Mouse (Mus musculus): ENCODE data around the gene Krt18. TPM values are rescaled to one million over a fixed set of nuclear protein-coding genes. Genes with fewer than 3 reads are reported as not detected.
A peak's percentile ranks its signal among the peaks of the same experiment; 100 is the strongest.
"Not testable (repeated sequence)": the region's sequence is repeated elsewhere in the genome, so short reads cannot be mapped to it uniquely, and the experiment has no call there.

Gene Krt18
- total RNA-seq (2017), result 0.37 and 1.0 TPM in 2 replicates

DNA sequence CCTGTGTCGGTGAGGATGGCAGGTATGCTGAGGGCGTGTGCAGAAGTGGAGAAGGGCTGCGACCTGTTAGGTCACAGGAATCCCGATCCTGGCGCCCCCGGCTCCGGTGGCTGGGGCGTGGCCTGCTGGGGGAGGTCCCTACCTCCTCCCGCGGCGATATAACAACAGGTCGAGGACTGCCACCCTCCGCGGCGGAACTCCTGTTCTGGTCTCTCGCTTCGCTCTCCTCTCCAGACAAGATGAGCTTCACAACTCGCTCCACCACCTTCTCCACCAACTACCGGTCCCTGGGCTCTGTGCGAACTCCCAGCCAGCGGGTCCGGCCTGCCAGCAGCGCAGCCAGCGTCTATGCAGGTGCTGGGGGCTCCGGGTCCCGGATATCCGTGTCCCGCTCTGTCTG is at the start of gene Krt18:
TSS of gene Krt18 (plus strand) at position 141 of the 400 bp plus-strand sequence.
- ATAC-seq (ENCODE audit: extremely low read depth, insufficient number of reproducible peaks, low FRiP score, poor library complexity, severe bottlenecking), result no peak

DNA sequence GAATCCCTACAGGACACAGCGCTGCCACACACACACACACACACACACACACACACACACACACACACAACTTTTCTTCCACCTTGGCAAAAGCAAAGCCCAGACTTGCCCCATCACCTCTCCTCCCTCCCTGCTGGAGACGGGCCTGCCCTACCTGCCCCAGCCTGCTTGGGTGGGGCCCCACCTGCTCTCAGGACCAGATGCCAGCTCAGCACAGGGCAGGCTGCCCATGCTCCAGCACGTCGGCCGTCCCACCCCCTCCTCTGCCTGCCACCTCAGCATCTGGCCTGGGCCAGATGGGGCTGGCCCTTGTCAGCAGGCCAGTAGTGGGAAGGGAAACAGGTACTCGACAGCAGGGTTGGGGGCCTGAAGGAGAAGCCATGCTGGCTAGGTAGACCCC is 47.1 kb upstream of the Krt18 start:
- no peak for ATAC-seq (ENCODE audit: extremely low read depth, insufficient number of reproducible peaks, low FRiP score, poor library complexity, severe bottlenecking)

DNA sequence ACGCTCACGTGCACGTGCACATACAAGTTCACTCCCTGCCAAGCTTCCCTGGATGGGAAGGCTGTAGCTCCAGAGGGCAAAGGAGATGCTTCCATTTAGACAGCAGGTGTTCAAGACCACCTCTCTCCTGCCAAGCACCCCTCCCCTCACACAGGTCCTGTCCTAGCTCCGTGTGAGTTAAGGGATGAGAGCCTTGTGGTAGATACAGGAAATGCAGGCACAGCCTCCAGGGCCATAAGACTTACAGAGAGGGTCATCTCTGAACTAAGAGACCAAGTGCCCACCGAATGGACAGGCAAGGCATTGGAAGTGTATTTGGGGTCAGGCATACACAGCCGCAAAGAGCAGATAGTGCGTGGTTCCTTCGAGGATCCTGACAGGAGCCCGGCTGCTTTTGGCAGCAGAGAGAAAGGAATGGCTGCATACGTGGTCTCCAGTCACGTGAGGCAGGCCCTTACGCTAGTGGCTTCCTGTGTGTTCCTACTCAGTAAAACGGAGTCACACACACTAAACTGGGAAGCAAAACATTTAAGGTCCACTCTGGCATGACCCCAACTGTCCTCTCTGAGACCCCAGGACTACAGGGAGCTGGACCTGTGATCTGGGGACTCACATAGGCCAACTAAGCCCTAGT is 44.5 kb upstream of the Krt18 start:
- no peak for ATAC-seq (ENCODE audit: extremely low read depth, insufficient number of reproducible peaks, low FRiP score, poor library complexity, severe bottlenecking)

DNA sequence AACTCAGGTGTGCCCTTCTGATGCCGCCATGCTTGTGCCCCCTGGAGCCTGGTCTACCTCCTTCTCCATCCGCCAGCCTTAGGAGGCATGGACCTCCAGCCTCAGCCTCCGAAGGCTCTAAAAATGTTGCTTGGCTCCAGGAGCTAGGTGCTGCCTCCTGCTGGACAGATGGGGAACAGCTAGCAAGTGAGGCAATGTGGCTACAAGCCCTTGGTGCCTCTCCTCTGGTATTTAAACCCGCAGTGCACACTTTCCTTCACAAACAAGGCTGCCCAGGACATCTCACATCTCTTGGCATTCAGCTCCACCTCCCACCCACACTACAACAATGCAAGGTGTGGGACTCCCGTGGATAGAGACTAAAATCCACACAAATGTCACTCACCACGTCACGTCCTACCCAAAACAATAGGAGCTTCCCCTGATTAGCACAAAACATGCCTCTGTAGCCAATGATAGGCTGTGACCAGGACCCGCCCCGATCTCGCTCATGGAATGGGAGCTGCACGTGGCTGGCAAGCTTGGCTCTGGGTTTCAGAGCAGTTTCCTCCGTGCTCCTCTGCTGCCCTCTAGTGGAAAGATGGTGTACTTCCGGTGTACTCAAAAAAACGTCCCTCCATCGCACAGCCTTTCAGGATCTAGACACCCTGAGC is 43.9 kb upstream of the Krt18 start:
- peak; percentile 74 for ATAC-seq (ENCODE audit: extremely low read depth, insufficient number of reproducible peaks, low FRiP score, poor library complexity, severe bottlenecking)

DNA sequence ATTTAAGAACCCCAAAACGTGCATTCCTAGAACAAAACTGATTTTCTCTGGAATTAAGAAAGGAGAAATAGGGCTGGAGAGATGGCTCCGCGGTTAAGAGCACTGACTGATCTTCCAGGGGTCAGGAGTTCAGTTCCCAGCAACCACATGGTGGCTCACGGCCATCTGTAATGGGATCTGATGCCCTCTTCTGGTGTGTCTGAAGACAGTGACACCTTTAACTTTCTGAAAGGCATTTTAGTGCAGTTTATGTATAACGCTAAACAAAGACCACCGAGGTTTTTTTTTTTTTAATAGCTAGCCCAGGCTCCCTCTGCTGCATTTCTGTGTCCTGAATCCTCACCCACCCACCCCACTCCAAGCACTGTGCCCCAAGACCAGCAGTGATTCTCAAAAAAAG is 43.2 kb upstream of the Krt18 start:
- ATAC-seq (ENCODE audit: extremely low read depth, insufficient number of reproducible peaks, low FRiP score, poor library complexity, severe bottlenecking), result no peak

DNA sequence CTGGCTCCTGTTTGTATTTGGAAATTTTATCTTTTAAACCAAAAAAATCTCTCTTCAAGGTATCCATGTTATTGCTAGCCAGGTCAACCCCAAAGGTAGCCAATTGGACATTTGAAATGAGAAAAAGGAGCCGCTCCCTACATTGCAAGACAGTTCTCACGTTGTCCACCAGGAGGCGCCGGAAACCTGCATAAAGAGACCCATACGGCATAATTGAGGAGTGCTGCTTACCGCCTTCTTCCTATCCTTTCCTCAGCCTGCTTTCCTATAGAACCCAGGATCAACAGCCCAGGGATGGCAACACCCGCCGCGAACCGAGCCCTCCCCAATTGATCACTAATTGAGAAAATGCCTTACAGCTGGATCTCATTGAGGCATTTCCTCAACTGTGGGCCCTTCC is 39.9 kb upstream of the Krt18 start:
- ATAC-seq (ENCODE audit: extremely low read depth, insufficient number of reproducible peaks, low FRiP score, poor library complexity, severe bottlenecking), result no peak

DNA sequence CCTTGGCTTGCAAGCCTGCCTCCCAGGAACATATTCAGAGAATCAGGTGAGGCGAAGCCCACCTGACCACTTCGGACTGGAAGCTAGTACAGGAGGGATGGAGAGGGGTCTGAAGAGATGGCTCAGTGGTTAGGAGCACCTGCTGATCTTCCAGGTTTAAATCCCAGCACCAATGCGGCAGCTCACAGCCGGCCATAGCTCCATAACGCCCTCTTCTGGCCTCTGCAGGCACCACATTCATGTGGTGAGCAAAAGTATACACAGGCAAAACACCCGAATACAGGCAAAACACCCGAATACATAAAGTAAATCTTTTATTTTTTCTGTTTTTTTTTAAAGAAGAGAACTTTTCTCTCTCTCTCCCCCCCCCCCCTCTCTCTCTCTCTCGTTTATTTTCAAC is 39.3 kb upstream of the Krt18 start:
- no peak for ATAC-seq (ENCODE audit: extremely low read depth, insufficient number of reproducible peaks, low FRiP score, poor library complexity, severe bottlenecking)

DNA sequence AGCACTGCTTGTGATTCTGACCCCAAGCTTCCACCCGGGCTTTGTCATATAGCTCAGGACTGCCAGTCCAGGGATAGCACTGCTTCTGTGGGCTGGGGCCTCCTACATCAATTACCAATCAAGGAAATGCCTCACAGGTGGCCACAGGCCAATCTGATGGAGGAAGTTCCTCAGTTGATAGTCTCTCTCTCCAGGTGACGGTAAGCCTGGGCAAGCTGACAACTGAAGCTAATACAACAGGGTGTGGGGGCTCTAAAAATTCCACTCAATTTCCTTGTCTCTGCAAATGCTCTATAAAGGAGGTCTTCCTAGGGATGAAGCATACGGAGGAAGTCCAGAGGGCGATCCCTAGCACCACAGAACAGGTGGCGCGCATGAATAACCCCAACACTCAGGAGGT is 37.0 kb upstream of the Krt18 start:
- no peak for ATAC-seq (ENCODE audit: extremely low read depth, insufficient number of reproducible peaks, low FRiP score, poor library complexity, severe bottlenecking)

DNA sequence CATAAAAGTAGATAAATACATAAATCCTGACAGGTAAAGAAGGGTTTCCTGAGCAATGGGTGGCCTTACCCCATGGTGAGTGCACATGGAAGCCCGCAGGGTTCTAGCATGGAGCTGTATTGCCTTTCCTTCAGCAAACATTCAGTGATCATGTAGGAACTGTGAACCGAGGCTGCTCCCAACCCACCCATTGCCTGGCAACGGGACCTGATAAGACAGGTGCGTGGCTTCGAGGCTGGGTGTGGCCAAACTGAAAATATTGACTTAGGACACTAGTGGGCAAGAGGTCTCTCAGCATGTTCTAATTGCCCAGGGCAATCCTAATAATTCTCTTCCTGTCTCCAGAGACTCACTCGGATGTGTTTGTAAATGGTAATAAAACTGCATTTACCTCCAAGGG is 33.6 kb upstream of the Krt18 start:
- no peak for ATAC-seq (ENCODE audit: extremely low read depth, insufficient number of reproducible peaks, low FRiP score, poor library complexity, severe bottlenecking)

DNA sequence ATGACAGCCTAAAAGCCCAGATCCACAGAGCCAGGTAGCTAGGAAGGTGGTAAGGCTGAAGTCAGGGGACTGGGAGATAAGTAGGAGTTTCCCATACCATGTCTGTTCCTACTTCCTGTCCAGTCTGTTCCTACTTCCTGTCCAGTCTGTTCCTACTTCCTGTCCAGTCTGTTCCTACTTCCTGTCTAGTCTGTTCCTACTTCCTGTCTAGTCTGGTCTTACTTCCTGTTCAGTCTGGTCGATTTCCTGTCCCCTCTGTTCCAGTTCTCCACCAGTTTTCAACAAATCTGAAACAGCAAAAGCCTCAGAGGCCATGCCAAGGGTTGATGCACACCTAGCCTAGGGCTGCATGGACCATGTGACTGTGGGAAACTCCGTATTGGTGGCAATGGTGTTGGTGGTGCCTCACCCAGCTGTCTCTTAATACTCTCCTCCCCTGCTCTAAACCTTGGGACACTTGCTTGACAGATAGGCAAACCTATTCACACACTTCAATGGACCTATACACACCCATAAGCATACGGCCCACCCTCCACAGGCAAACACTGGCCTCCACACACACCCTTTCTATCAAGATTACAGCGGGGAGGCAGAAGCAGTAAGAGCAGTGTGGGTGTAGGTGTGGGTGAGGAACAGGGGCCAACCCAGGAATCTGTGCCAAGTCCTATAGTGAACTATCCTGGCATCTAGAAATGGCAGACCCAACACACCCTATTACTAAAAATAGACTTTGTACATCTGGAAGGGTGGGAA is 32.3 kb upstream of the Krt18 start:
- ATAC-seq (ENCODE audit: extremely low read depth, insufficient number of reproducible peaks, low FRiP score, poor library complexity, severe bottlenecking), result no peak

DNA sequence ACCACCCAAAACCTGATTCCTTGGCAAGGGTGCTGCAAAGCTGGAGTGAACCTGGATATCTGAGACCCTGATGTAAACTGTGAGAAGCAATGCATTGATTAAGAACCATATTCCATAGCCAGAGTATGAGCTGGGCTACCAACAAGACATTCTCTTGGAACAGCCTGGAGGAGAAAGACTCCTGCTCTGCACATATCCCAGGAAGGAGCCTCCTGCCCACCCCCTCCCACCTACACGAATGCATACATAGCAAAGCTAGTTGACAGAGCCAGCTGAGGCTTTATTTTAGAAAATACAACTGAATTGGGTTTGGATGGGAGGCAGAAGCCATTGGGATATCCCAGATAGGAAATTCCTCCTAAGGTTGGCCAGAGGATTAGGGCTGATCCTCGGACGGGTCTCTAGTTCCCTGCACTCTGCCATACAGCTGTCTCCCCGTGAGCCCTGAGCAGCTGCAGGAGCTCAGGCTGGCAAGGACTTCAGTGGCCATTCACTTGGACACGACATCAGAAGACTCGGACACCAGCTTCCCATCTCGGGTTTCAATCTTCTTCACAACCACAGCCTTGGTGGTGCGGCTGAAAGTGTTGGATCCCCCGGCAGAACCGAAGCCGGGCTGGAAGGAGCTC is 31.4 kb upstream of the Krt18 start:
- ATAC-seq (ENCODE audit: extremely low read depth, insufficient number of reproducible peaks, low FRiP score, poor library complexity, severe bottlenecking), result not testable (repeated sequence)

DNA sequence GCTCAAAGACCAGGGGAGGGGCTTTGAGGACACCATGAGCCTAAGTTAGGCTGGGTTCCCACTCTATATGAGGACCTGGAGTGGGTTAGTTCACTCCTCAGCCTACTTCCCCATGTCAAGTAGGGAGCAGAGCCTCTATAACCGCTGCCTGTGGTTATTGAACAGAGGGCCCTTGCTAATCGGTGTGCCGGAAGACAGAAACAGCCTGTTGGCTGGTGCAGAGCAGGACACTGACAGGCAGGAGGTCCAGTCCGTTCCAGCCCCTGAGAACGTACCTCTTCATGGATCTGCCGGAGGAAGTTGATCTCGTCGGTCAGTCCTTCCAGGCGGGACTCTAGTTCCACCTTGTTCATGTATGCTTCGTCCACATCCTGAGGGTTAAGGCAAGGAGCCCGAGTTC is 28.8 kb upstream of the Krt18 start:
- no peak for ATAC-seq (ENCODE audit: extremely low read depth, insufficient number of reproducible peaks, low FRiP score, poor library complexity, severe bottlenecking)

DNA sequence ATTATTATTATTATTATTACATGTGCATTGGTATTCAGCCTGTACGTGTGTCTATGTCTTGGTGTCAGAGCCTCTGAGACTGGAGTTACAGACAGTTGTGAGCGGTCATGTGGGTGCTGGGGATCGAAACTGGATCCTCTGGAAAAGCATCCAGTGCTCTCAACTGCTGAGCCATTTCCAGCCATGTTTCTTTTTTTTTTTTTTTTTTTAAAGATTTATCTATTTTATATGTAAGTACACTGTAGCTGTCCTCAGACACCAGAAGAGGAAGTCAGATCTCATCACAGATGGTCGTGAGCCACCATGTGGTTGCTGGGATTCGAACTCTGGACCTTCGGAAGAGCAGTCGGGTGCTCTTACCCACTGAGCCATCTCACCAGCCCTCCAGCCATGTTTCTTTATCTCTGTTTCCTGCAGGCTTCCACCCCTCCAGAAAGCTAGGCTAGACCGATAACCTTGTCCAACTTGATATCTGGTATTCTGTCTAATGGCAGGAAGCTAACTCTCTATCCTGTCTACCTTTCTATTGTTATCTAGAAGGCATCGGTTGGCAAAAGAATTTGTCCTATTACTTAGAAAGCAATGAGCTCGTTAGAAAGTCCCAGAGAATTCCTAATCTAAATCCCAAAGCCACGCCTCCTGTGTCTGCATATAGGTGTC is 28.2 kb upstream of the Krt18 start:
- ATAC-seq (ENCODE audit: extremely low read depth, insufficient number of reproducible peaks, low FRiP score, poor library complexity, severe bottlenecking), result no peak

DNA sequence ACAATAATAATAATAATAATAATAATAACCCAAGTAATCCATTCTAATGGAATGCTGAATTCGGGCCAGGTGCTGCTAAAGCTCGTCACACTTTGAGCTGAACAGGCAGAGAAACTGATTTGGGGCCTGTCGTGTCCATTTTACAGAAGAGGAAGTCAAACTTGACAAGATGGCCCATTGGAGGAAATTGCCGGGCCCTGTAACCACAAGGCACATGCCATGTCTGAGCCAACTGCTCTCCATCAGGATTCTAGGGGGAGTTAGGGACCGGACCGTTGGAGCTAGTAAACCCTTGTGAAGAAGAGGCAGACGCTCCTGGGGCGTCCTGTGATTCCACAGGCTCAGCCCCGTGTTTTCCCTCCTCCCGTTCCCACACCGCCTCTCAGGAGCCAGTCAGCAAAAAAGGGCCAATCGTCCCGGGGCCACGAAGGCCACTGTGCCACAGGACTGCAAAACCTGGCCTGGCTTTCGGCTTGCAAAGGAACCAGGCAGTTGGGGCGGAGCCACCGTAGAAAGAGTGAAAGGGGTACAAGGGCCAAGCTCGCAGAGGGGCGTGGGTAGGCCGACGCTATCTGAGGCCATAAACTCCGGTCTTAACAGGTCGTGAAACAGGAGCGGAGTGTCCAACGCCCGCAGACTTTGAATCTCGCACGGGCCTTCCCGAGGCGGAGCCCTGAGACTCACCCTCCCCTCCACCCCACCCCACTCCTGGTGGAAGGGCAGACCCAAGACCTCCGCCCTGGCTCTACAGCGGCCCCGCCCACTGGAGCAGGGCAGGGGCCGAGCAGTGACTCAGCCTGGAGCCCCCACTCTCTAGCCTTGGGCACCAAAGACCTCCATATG is 25.1 kb upstream of the Krt18 start:
- ATAC-seq (ENCODE audit: extremely low read depth, insufficient number of reproducible peaks, low FRiP score, poor library complexity, severe bottlenecking), result no peak

DNA sequence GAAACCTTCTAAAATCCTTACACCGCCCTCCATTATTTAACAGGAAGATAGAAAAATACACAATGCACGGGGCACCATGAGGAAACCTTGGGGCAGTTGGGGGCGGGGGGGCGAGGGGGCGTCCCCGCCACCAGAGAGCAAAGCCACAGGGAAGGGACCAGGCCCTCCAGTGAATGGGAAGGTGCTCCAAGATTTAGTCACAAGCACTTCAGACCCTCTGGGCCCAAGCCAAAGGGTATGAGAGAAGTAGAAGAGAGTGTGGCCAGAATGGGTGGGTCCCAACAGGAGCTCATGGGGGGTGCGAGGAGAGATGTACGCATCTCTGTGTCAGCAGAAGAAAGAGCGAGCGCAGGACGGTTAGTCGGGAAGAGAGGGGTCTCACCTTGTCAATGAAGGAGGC is 24.5 kb upstream of the Krt18 start:
- ATAC-seq (ENCODE audit: extremely low read depth, insufficient number of reproducible peaks, low FRiP score, poor library complexity, severe bottlenecking), result no peak

DNA sequence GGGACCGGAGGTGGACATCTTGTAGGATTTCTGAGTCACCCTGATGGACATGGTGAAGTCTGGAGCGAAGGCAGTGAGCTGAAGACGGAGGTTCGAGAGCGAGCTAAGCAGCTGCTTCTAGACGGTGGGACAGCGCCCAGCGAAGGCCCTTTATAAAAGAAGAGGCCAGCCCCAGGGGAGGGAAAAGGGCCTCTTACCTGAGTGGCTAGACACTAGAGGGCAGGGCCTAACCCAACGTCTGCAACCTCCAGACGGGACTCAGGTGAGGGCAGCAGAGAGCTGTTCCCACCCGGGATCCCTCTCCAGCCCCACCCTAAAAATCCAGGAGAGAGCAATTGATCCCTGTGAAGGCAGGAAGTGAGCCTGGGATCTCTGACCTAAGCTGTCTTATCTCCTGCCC is 23.8 kb upstream of the Krt18 start, which contains the start of gene Krt8:
TSS of gene Krt8 (minus strand) at position 294 of the 400 bp plus-strand sequence.
- ATAC-seq (ENCODE audit: extremely low read depth, insufficient number of reproducible peaks, low FRiP score, poor library complexity, severe bottlenecking), result no peak

DNA sequence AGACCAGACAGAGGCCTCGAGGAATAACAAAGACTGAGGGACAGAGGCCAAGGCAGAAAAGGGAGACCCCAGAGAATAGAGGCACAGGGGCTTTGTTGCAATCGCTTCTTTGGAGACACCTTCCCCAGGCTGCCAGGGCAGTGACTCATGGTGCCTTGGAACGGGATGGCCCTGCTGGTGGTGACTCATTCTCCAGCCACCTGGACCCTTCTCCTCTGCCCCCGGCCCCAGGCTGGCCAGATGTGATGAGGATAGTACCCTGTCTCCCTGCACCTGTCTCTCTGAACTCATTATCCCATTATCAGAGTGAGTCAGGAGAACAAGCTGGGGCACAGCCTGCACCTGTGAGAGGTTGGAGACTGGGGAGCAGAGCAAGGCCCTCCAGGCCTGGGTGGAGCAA is 22.7 kb upstream of the Krt18 start:
- no peak for ATAC-seq (ENCODE audit: extremely low read depth, insufficient number of reproducible peaks, low FRiP score, poor library complexity, severe bottlenecking)

DNA sequence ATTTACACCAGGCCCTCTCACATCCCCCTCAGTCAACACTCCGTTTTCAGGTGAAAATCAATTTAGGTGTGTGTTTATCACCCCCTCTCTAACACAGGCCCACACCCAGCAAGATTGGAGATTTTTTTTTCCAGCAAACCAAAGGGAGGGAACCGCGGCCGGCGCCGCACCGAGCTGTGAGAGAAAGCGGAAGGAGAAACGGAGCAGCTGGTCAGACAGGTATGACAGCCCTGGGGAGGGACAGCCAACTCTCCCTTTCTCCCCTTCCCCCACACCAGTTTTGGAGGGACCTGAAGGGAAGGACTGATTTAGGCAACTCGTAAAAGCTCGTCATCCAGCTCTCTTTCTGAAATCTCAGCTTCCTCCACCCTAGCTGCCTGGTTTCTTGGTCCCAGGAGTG is 21.7 kb upstream of the Krt18 start:
- ATAC-seq (ENCODE audit: extremely low read depth, insufficient number of reproducible peaks, low FRiP score, poor library complexity, severe bottlenecking), result no peak

Measured in neutrophil, adult 5-6 weeks (primary cell).